Mouse (Mus musculus): ENCODE measurements around the gene Marveld2. TPM values are rescaled to one million over a fixed set of nuclear protein-coding genes. Genes with fewer than 3 reads are reported as not detected.

Gene Marveld2
- total RNA-seq, 2 experiments from 2014 or later = 1.1 to 1.2 TPM

Other genes with a start within 250 kb of the Marveld2 start
- under 1 TPM; 0.15 to 0.16 TPM for gene Naip1, start 164.1 kb downstream of the Marveld2 start, total RNA-seq (2021)
- 10 to 100 TPM; 47.9 to 53.2 TPM for gene Gtf2h2, start 124.4 kb downstream of the Marveld2 start, total RNA-seq (2021)
- gene Ocln, start 64.3 kb downstream of the Marveld2 start, total RNA-seq (2021) = 10 to 100 TPM; 12.4 to 13.2 TPM
- gene Ak6, start 34.0 kb upstream of the Marveld2 start, total RNA-seq (2021) = 10 to 100 TPM; 93.3 to 93.7 TPM
- 10 to 100 TPM; 13.2 to 14.0 TPM for gene Rad17, start 34.1 kb upstream of the Marveld2 start, total RNA-seq (2021)
- gene Taf9, start 34.6 kb upstream of the Marveld2 start, total RNA-seq (2021) = 10 to 100 TPM; 20.8 to 23.3 TPM
- under 1 TPM; 0.17 to 0.42 TPM for gene Ccdc125, start 52.7 kb upstream of the Marveld2 start, total RNA-seq (2021)
- 10 to 100 TPM; 36.3 to 38.6 TPM for gene Cdk7, start 114.0 kb upstream of the Marveld2 start, total RNA-seq (2021)
- 10 to 100 TPM; 55.9 to 56.0 TPM for gene Mrps36, start 127.7 kb upstream of the Marveld2 start, total RNA-seq (2021)
- gene Cenph, start 158.9 kb upstream of the Marveld2 start, total RNA-seq (2021) = 1 to 10 TPM in 1 of 2 experiments, under 1 TPM in 1; 0.42 to 1.1 TPM
- gene Ccnb1, start 169.6 kb upstream of the Marveld2 start, total RNA-seq (2021) = 1 to 10 TPM; 1.5 TPM
- gene Slc30a5, start 216.5 kb upstream of the Marveld2 start, total RNA-seq (2021) = 10 to 100 TPM; 37.9 to 40.5 TPM

Measured in layer of hippocampus, postnatal 25 days (tissue).